Mouse (Mus musculus): Measurements from ENCODE around the gene Gm40193. TPM values are rescaled to one million over a fixed set of nuclear protein-coding genes. Genes with fewer than 3 reads are reported as not detected.
"Not testable (repeated sequence)": the region's sequence is repeated elsewhere in the genome, so short reads cannot be mapped to it uniquely, and the experiment has no call there.

Gene Gm40193
- polyA plus RNA-seq, 1 experiment from 2014 or later, result not detected

GRCm38 (mm10) chr11:70541415-70541814, 8.7 kb upstream of the Gm40193 start:
- no peak overlapping the region for H3K9ac ChIP-seq
- no peaks in the 10 kb centered on the region for H3K36me3 ChIP-seq (ENCODE audit: insufficient read depth)
- no peak overlapping the region for H3K27ac ChIP-seq (ENCODE audit: low read depth)
- no peaks in the 10 kb centered on the region for H3K4me1 ChIP-seq (ENCODE audit: insufficient read depth)
- ATAC-seq (ENCODE audit: insufficient read depth), result no peak
- H3K4me3 ChIP-seq (ENCODE audit: low read depth, low read length), result no peak overlapping the region
- no peak for TF ChIP-seq CTCF (IDR thresholded peaks at IDR 0.05; ENCODE audit: low read depth)
- H3K27me3 ChIP-seq (ENCODE audit: insufficient read depth, low read length), result peaks cover 8% of the 10 kb centered on the region; the same call in 1 of the 2 replicates
- WGBS, result 67% methylated on average over 5 of the region's 5 CpGs
- DNase-seq, result no peak
- no peaks in the 10 kb centered on the region for H3K9me3 ChIP-seq (ENCODE audit: low read depth, low read length)
- H3K4me2 ChIP-seq, result no peak overlapping the region; the same call in 1 of the 2 replicates

- no peaks in the 10 kb centered on the region for H3K36me3 ChIP-seq (ENCODE audit: insufficient read depth)
- 83% methylated on average over 7 of the region's 7 CpGs for WGBS
- no peak for ATAC-seq (ENCODE audit: insufficient read depth)
- H3K27me3 ChIP-seq (ENCODE audit: insufficient read depth, low read length), result peaks cover 8% of the 10 kb centered on the region; the same call in 1 of the 2 replicates
- H3K4me1 ChIP-seq (ENCODE audit: insufficient read depth), result no peaks in the 10 kb centered on the region
- H3K27ac ChIP-seq (ENCODE audit: low read depth), result no peak overlapping the region
- peak overlapping the region; percentile 57 for H3K4me3 ChIP-seq (ENCODE audit: low read depth, low read length)
- no peak for TF ChIP-seq CTCF (IDR thresholded peaks at IDR 0.05; ENCODE audit: low read depth)
- peak overlapping the region; percentile 77 for H3K4me2 ChIP-seq
- peak overlapping the region; percentile 68 for H3K9ac ChIP-seq
- H3K9me3 ChIP-seq (ENCODE audit: low read depth, low read length), result no peaks in the 10 kb centered on the region
- no peak for DNase-seq
Measured at GRCm38 (mm10) chr11:70540928-70541327, 8.2 kb upstream of the Gm40193 start.

GRCm38 (mm10) chr11:70539877-70540587, 7.3 kb upstream of the Gm40193 start, which contains the start of gene Pld2:
Gene Pld2 (plus strand): TSS chr11:70540064.
- H3K27me3 ChIP-seq (ENCODE audit: insufficient read depth, low read length), result peaks cover 8% of the 10 kb centered on the region; the same call in 1 of the 2 replicates
- no peaks in the 10 kb centered on the region for H3K9me3 ChIP-seq (ENCODE audit: low read depth, low read length)
- no peaks in the 10 kb centered on the region for H3K36me3 ChIP-seq (ENCODE audit: insufficient read depth)
- peak within 1 kb of the TSS; percentile 57 for H3K4me3 ChIP-seq (ENCODE audit: low read depth, low read length)
- ATAC-seq (ENCODE audit: insufficient read depth), result peak; percentile 98
- no peaks in the 10 kb centered on the region for H3K4me1 ChIP-seq (ENCODE audit: insufficient read depth)
- WGBS, result under 1% methylated on average over 53 of the region's 65 CpGs
- H3K27ac ChIP-seq (ENCODE audit: low read depth), result peak within 1 kb of the TSS; percentile 54; the same call in 1 of the 2 replicates
- peak; percentile 93 for DNase-seq
- peak within 1 kb of the TSS; percentile 77 for H3K4me2 ChIP-seq
- TF ChIP-seq CTCF (IDR thresholded peaks at IDR 0.05; ENCODE audit: low read depth), result peak; percentile 65
- peak within 1 kb of the TSS; percentile 68 for H3K9ac ChIP-seq

GRCm38 (mm10) chr11:70539423-70539822, 6.7 kb upstream of the Gm40193 start:
- Histone ChIP-seq H3K27me3 (ENCODE audit: insufficient read depth, low read length) (peaks cover 8% of the 10 kb centered on the region; the same call in 1 of the 2 replicates), H3K9ac (peak overlapping the region; percentile 68), H3K9me3 (ENCODE audit: low read depth, low read length) (no peaks in the 10 kb centered on the region), H3K4me3 (ENCODE audit: low read depth, low read length) (peak overlapping the region; percentile 57), H3K4me1 (ENCODE audit: insufficient read depth) (no peaks in the 10 kb centered on the region), H3K4me2 (peak overlapping the region; percentile 77), H3K27ac (ENCODE audit: low read depth) (no peak overlapping the region; the same call in 1 of the 2 replicates), H3K36me3 (ENCODE audit: insufficient read depth) (no peaks in the 10 kb centered on the region)
- ATAC-seq (ENCODE audit: insufficient read depth), result no peak
- 15% methylated on average over 9 of the region's 9 CpGs for WGBS
- no peak for TF ChIP-seq CTCF (IDR thresholded peaks at IDR 0.05; ENCODE audit: low read depth)
- peak; percentile 3 for DNase-seq

- not testable (repeated sequence) for H3K9me3 ChIP-seq (ENCODE audit: low read depth, low read length); ATAC-seq (ENCODE audit: insufficient read depth); H3K27me3 ChIP-seq (ENCODE audit: insufficient read depth, low read length); H3K4me3 ChIP-seq (ENCODE audit: low read depth, low read length); H3K27ac ChIP-seq (ENCODE audit: low read depth); H3K4me2 ChIP-seq; DNase-seq; H3K4me1 ChIP-seq (ENCODE audit: insufficient read depth); H3K9ac ChIP-seq
- WGBS, result 72% methylated on average over 2 of the region's 2 CpGs
- TF ChIP-seq CTCF (IDR thresholded peaks at IDR 0.05; ENCODE audit: low read depth), result peak; percentile 3; the same call in 1 of the 2 replicates
- peaks cover 32% of the 10 kb centered on the region for H3K36me3 ChIP-seq (ENCODE audit: insufficient read depth)
Measured at GRCm38 (mm10) chr11:70531065-70531464, 1.7 kb downstream of the Gm40193 start.

- Histone ChIP-seq H3K27me3 (ENCODE audit: insufficient read depth, low read length) (no peaks in the 10 kb centered on the region), H3K4me3 (ENCODE audit: low read depth, low read length) (no peak overlapping the region), H3K4me1 (ENCODE audit: insufficient read depth) (peaks cover 4% of the 10 kb centered on the region; the same call in 1 of the 2 replicates), H3K9ac (no peak overlapping the region), H3K36me3 (ENCODE audit: insufficient read depth) (peaks cover 32% of the 10 kb centered on the region), H3K9me3 (ENCODE audit: low read depth, low read length) (no peaks in the 10 kb centered on the region), H3K4me2 (no peak overlapping the region), H3K27ac (ENCODE audit: low read depth) (no peak overlapping the region)
- no peak for ATAC-seq (ENCODE audit: insufficient read depth)
- no peak for TF ChIP-seq CTCF (IDR thresholded peaks at IDR 0.05; ENCODE audit: low read depth)
- no peak for DNase-seq
- WGBS, result 79% methylated on average over 7 of the region's 7 CpGs
Measured at GRCm38 (mm10) chr11:70528610-70529009, 4.1 kb downstream of the Gm40193 start.

- H3K4me1 ChIP-seq (ENCODE audit: insufficient read depth), result peaks cover 4% of the 10 kb centered on the region; the same call in 1 of the 2 replicates
- WGBS, result 84% methylated on average over 12 of the region's 12 CpGs
- H3K4me2 ChIP-seq, result peak overlapping the region; percentile 86
- no peak for TF ChIP-seq CTCF (IDR thresholded peaks at IDR 0.05; ENCODE audit: low read depth)
- H3K27ac ChIP-seq (ENCODE audit: low read depth), result no peak overlapping the region
- H3K9me3 ChIP-seq (ENCODE audit: low read depth, low read length), result no peaks in the 10 kb centered on the region
- DNase-seq (no peak), ATAC-seq (ENCODE audit: insufficient read depth) (no peak)
- peaks cover 32% of the 10 kb centered on the region for H3K36me3 ChIP-seq (ENCODE audit: insufficient read depth)
- peak overlapping the region; percentile 75 for H3K4me3 ChIP-seq (ENCODE audit: low read depth, low read length)
- H3K27me3 ChIP-seq (ENCODE audit: insufficient read depth, low read length), result no peaks in the 10 kb centered on the region
- H3K9ac ChIP-seq, result peak overlapping the region; percentile 73
Measured at GRCm38 (mm10) chr11:70526211-70526610, 6.5 kb downstream of the Gm40193 start.
